12 mouse cellular contexts compared by ENCODE assay signal in the genomic region with DNA sequence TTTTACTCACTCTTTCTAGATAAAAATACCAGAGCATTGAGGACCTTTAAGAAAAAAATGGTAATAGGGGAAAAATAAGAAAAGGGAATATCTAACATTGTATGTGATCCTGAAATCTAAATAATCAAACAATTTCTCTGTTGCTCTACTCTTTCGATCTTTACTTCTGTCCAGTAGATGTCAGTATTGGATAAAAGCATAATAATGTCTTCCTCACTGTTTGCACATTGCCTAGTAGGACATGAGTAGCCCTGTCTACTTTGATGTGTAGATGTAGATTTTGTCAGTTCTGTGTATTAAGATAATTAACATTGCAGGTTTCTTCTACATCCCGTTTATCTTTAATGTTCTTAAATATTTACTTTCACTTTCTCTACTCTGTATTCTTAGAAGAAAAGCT.
A peak's percentile ranks its signal among the peaks of the same experiment; 100 is the strongest.
DNase-seq lines count a peak whose midpoint lies in the region; ATAC-seq and TF ChIP-seq lines count a peak whose summit lies in the region.
"Had no signal": no experiment of that assay in that cellular context is flagged by ENCODE, and none has a peak within 500 bp of the region (broad histone marks: within the 10 kb centered on the region; RNA-seq: fewer than 3 reads in every experiment).

No protein-coding gene starts in this region.

- H3K9ac ChIP-seq in forebrain, embryonic 13.5 days, result no peak overlapping the region
- H3K9ac ChIP-seq in forebrain, embryonic 11.5 days (ENCODE audit: low read length), result no peak overlapping the region
- H3K9ac ChIP-seq in lung, postnatal 0 days (replicated peaks; ENCODE audit: low read depth), result no peak overlapping the region
- H3K9ac ChIP-seq in embryonic facial prominence, embryonic 14.5 days (ENCODE audit: low read depth, low read length), result no peak overlapping the region

- ATAC-seq in forebrain, embryonic 13.5 days, result peak; percentile 58; the same call in 1 of the 2 replicates
- ATAC-seq in forebrain, embryonic 11.5 days (replicated peaks; ENCODE audit: low FRiP score), result no peak
- no peak for ATAC-seq in lung, postnatal 0 days
- 0 out of 2 replicates have a peak, but pooled peaks have one; percentile 62 for ATAC-seq in embryonic facial prominence, embryonic 14.5 days (ENCODE audit: low read depth)
- ATAC-seq: CD4-positive, CD25-positive, alpha-beta regulatory T cell, adult 4 months had no signal

- no peak for DNase-seq in forebrain, embryonic 11.5 days (ENCODE audit: low spot score)
- DNase-seq in lung, postnatal 0 days (ENCODE audit: low spot score), result peak; percentile 7
- no peak for DNase-seq in lung, adult 18-20 months
- DNase-seq in embryonic facial prominence, embryonic 14.5 days (ENCODE audit: low spot score), result peak; percentile 45
- peak; percentile 42 for DNase-seq in retina, postnatal 1 day
- no peak for DNase-seq in urinary bladder, postnatal 10 days (ENCODE audit: low spot score)
- no peak for DNase-seq in adrenal gland, postnatal 25 days
- DNase-seq: cerebellum, adult 11-12 months; right cerebral cortex, postnatal 25 days had no signal

- peak; percentile 6; the same call in 1 of the 2 replicates for TF ChIP-seq CTCF in lung, postnatal 0 days (IDR thresholded peaks at IDR 0.05)

- 63% methylated on average over 2 of the region's 2 CpGs for WGBS in forebrain, embryonic 13.5 days
- 64% methylated on average over 2 of the region's 2 CpGs for WGBS in forebrain, embryonic 11.5 days
- 54% methylated on average over 2 of the region's 2 CpGs for WGBS in lung, postnatal 0 days
- WGBS in embryonic facial prominence, embryonic 14.5 days, result 46% methylated on average over 2 of the region's 2 CpGs

- H3K27me3 ChIP-seq in forebrain, embryonic 13.5 days, result no peaks in the 10 kb centered on the region
- H3K27me3 ChIP-seq in forebrain, embryonic 11.5 days (ENCODE audit: control insufficient read depth, insufficient read depth, low read length), result no peaks in the 10 kb centered on the region
- no peaks in the 10 kb centered on the region for H3K27me3 ChIP-seq in lung, postnatal 0 days (replicated peaks; ENCODE audit: insufficient read depth, low read length)
- H3K27me3 ChIP-seq in embryonic facial prominence, embryonic 14.5 days (replicated peaks; ENCODE audit: control insufficient read depth, insufficient read depth, low read length), result no peaks in the 10 kb centered on the region

- no peak for TF ChIP-seq EP300 in lung, postnatal 0 days (IDR thresholded peaks at IDR 0.05)

- H3K36me3 ChIP-seq in forebrain, embryonic 13.5 days (ENCODE audit: poor library complexity, severe bottlenecking), result no peaks in the 10 kb centered on the region
- no peaks in the 10 kb centered on the region for H3K36me3 ChIP-seq in forebrain, embryonic 11.5 days (ENCODE audit: control insufficient read depth, insufficient read depth, low read length)
- no peaks in the 10 kb centered on the region for H3K36me3 ChIP-seq in lung, postnatal 0 days (ENCODE audit: insufficient read depth, low read length)
- no peaks in the 10 kb centered on the region for H3K36me3 ChIP-seq in embryonic facial prominence, embryonic 14.5 days (ENCODE audit: control insufficient read depth, insufficient read depth, low read length)

- H3K4me2 ChIP-seq in forebrain, embryonic 13.5 days, result no peak overlapping the region
- H3K4me2 ChIP-seq in forebrain, embryonic 11.5 days (ENCODE audit: low read depth, low read length, severe bottlenecking), result no peak overlapping the region
- no peak overlapping the region for H3K4me2 ChIP-seq in lung, postnatal 0 days (replicated peaks; ENCODE audit: low read depth, low read length)
- no peak overlapping the region for H3K4me2 ChIP-seq in embryonic facial prominence, embryonic 14.5 days (ENCODE audit: low read depth, low read length)

- no peak overlapping the region for H3K4me3 ChIP-seq in forebrain, embryonic 13.5 days
- no peak overlapping the region for H3K4me3 ChIP-seq in forebrain, embryonic 11.5 days (ENCODE audit: low read depth, low read length)
- no peak overlapping the region for H3K4me3 ChIP-seq in lung, postnatal 0 days (ENCODE audit: low read depth, low read length)
- no peak overlapping the region for H3K4me3 ChIP-seq in embryonic facial prominence, embryonic 14.5 days (ENCODE audit: low read depth, low read length)
- H3K4me3 ChIP-seq: myocyte had no signal

- no peaks in the 10 kb centered on the region for H3K4me1 ChIP-seq in forebrain, embryonic 13.5 days
- no peaks in the 10 kb centered on the region for H3K4me1 ChIP-seq in forebrain, embryonic 11.5 days (replicated peaks; ENCODE audit: control insufficient read depth, insufficient read depth, low read length)
- no peaks in the 10 kb centered on the region for H3K4me1 ChIP-seq in lung, postnatal 0 days (ENCODE audit: insufficient read depth, low read depth, low read length)
- no peaks in the 10 kb centered on the region for H3K4me1 ChIP-seq in embryonic facial prominence, embryonic 14.5 days (ENCODE audit: control insufficient read depth, insufficient read depth, low read length)

- H3K9me3 ChIP-seq in forebrain, embryonic 13.5 days (replicated peaks), result no peaks in the 10 kb centered on the region
- H3K9me3 ChIP-seq in forebrain, embryonic 11.5 days (ENCODE audit: control insufficient read depth, low read length), result no peaks in the 10 kb centered on the region
- no peaks in the 10 kb centered on the region for H3K9me3 ChIP-seq in lung, postnatal 0 days (ENCODE audit: low read length)
- no peaks in the 10 kb centered on the region for H3K9me3 ChIP-seq in embryonic facial prominence, embryonic 14.5 days (ENCODE audit: control insufficient read depth, low read length)

- no peak overlapping the region for H3K27ac ChIP-seq in forebrain, embryonic 13.5 days
- H3K27ac ChIP-seq in forebrain, embryonic 11.5 days (ENCODE audit: low read depth, low read length), result no peak overlapping the region
- no peak overlapping the region for H3K27ac ChIP-seq in lung, postnatal 0 days (ENCODE audit: low read length)
- no peak overlapping the region for H3K27ac ChIP-seq in embryonic facial prominence, embryonic 14.5 days (replicated peaks; ENCODE audit: low read depth, low read length)

Comparison
In these comparisons a context has a peak if more than half of its experiments do, and no peak if none do; other contexts are left out.
1. ATAC-seq: peak in forebrain, embryonic 13.5 days (single experiment) and embryonic facial prominence, embryonic 14.5 days (single experiment); none in forebrain, embryonic 11.5 days (single experiment) and lung, postnatal 0 days (single experiment).
2. DNase-seq: peak in lung, postnatal 0 days (single experiment), embryonic facial prominence, embryonic 14.5 days (single experiment) and retina, postnatal 1 day (single experiment); none in forebrain, embryonic 11.5 days (single experiment), lung, adult 18-20 months (0 of 2), urinary bladder, postnatal 10 days (single experiment) and adrenal gland, postnatal 25 days (single experiment).